Mouse (Mus musculus) E14TG2a.4 (cell line): ENCODE measurements at regions not wholly inside any gene's neighbourhood (a gene's known extent, or its start where the extent isn't known, plus 50 kb on each side); places are given as distances from the start of the nearest gene placed in this dataset.

Source experiments
- CTCF ChIP-seq: conservative IDR thresholded peaks from 2 replicates; pipeline ENCODE4 v1.5.1; 2014; ENCODE audit warnings: low read length
- NANOG ChIP-seq: IDR thresholded peaks from 2 replicates; pipeline ENCODE4 v1.6.1; 2014; ENCODE audit warnings: borderline replicate concordance, low read length, mixed read lengths
- POU5F1 ChIP-seq: IDR thresholded peaks from 2 replicates; pipeline ENCODE4 v1.6.1; 2014; ENCODE audit warnings: low read length, borderline replicate concordance

DNA sequence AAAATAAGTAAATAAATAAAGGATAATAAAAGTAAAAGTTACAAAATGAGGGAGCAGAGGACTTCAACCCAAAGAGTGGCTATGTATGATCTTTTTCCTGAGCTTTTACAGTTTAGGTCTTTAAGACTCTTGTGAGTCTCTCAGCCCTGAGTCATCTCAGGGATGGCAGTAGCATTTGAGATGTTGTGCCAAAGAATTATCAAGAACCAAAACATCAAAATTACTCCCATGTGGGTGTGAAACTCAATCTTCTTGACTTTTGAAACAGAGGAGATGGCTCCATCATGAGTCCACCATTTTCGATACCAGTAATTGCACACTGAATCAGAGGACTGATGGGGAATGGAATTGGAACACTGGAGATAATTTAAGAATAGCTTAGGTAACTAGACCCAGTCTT is 174.0 kb upstream of the Egflam start:
- TF ChIP-seq CTCF (no peak), POU5F1 (no peak), NANOG (no peak)
